Mouse (Mus musculus) activated CD4-positive, CD25-positive, alpha-beta regulatory T cell (primary cell): Measurements from ENCODE around the gene Gm49027. TPM values are rescaled to one million over a fixed set of nuclear protein-coding genes. Genes with fewer than 3 reads are reported as not detected.

Source experiments
- polyA plus RNA-seq, 2 experiments: library from polyadenylated mRNA; unstranded; fragments of 100-300 nt; shearing (Covaris generic); gene quantifications; one replicate each; pipeline ENCODE4 v1.2.1; 2017

Gene Gm49027
- under 1 TPM in 1 of 2 experiments, not detected in 1; 0.82 TPM for polyA plus RNA-seq

GRCm38 (mm10) chr5:123525281-123525680 lies at the start of gene Gm49027:
Gene Gm49027, minus strand, starts transcription at chr5:123525488.

DNA sequence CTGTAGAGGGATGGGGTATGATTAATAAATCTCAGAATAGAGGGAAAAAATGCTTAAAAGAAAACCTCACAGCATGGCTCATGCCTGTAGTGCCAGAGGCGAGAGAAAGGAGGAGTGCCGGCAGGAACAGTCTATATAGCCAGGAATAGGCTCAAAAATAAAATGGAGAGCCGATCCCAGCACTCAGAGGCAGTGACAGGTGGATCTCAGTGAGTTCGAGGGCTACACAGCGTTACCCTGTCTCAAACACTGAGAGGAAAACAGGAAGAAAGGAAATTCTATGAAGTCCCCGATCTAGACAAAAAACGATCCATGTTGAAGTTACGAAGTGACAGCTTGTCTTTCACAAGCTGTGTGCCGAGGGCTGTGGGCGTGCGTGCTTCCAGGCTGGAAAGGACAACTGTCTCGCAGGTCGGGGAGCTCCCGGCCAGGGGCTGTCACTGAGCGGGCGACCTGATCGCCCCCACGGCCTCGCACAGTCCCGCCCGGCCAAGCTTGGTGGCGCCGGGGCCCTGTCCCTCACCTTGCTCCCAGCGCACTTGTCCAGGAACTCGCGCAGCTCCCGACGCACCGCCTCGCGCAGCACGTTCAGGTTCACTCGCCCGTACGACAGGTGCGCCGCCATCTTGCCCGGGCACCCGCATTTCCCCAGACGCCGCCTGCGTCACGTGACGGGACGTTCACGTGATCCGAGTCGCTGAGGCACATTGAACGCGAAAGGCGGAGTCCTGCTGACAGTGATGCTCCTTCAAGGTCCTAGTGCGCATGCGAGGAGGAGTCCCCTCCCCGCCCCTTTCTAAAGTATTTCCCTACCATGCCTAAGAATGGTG lies 47.3 kb upstream of the Gm49027 start, which contains the start of gene Vps33a:
Vps33a (minus strand) TSS at position 682 of the 830 bp plus-strand sequence.

GRCm38 (mm10) chr5:123523692-123524392 lies 1.4 kb downstream of the Gm49027 start, which contains the start of gene Diablo:
Gene Diablo, minus strand, starts transcription at chr5:123524176.

DNA sequence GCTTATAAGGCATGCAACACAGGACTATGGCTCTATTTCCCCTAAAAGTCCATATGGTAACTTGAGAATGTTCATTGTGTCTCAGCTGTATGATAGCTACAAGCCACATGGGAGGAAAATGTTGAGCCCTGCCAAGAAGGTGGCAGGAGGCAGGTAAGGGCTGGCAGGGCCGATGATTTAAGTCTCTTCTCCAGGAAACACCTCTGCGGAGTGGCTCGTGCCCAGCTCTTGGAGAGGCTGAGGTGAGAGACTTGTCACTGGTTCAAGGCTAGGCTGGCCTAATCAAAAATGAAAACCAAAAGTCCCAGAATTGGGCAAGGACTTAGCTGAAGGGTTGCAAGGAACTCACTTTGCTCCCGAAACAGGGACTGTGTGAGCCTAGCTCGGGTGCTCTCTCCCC lies 15.1 kb downstream of the Gm49027 start, which contains the start of gene B3gnt4:
B3gnt4 (plus strand) TSS at position 301 of the 400 bp plus-strand sequence.

DNA sequence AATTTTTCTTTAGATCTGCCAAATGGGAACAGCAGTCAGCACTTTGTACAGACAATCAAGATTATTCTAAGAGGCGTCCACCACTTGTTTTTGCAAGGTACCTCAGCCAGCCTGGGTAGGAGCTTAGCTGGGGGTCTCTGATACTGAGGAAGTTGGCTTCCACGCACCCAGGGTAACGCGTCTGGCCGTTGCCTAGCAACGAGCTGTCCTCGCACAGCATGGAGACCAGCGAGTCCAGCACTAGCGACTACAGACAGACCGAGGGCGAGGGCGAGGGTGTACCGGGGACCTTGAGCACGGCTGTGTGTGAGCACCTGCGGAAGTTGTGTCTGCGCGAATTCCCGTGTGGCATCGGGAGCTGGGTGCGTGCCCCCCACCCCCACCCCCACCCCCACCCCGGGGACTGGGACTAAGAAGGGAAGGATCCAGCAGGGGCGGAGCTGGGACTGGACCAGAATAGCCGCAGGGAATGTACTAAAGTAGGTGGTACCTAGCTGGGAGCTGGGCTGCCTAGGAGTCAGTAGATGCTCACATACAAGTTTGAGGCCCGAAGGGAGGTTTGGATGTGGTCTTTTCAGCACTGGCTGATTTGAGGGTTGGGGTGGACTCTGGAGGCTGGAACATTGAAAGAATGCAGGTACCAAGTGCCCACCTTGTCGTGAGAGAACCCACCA lies 36.0 kb downstream of the Gm49027 start, which contains the start of the genes Lrrc43 and Il31:
Lrrc43 (plus strand) TSS at position 194 of the 674 bp plus-strand sequence.
Il31 (minus strand) TSS at position 378 of the 674 bp plus-strand sequence.

Other genes starting within 250 kb of the Gm49027 start
- 1 to 10 TPM; 3.0 to 6.7 TPM for gene Bcl7a, start 181.7 kb downstream of the Gm49027 start, polyA plus RNA-seq
- gene Mlxip, start 130.7 kb downstream of the Gm49027 start, polyA plus RNA-seq, result 10 to 100 TPM; 45.0 to 61.5 TPM
- not detected for gene Lrrc43, start 36.2 kb downstream of the Gm49027 start, polyA plus RNA-seq
- under 1 TPM in 1 of 2 experiments, not detected in 1; 0.47 TPM for gene Il31, start 36.0 kb downstream of the Gm49027 start, polyA plus RNA-seq
- gene B3gnt4, start 15.0 kb downstream of the Gm49027 start, polyA plus RNA-seq, result under 1 TPM; 0.33 to 0.48 TPM
- 10 to 100 TPM; 96.3 to 97.7 TPM for gene Diablo, start 1.3 kb downstream of the Gm49027 start, polyA plus RNA-seq
- 10 to 100 TPM; 38.7 to 50.8 TPM for gene Vps33a, start 47.5 kb upstream of the Gm49027 start, polyA plus RNA-seq
- gene Clip1, start 159.1 kb upstream of the Gm49027 start, polyA plus RNA-seq, result 10 to 100 TPM; 70.5 to 77.7 TPM
- 10 to 100 TPM; 79.8 to 90.8 TPM for gene Zcchc8, start 195.6 kb upstream of the Gm49027 start, polyA plus RNA-seq
- 100 to 1,000 TPM; 145 to 165 TPM for gene Rsrc2, start 223.9 kb upstream of the Gm49027 start, polyA plus RNA-seq
- gene Kntc1, start 224.2 kb upstream of the Gm49027 start, polyA plus RNA-seq, result 1 to 10 TPM; 2.6 to 6.2 TPM